Comparison of ENCODE assay signal across 28 mouse cellular contexts in genomic region chr11:69775716-69776115, GRCm38 (mm10). TPM values are rescaled to one million over a fixed set of nuclear protein-coding genes. Genes with fewer than 3 reads are reported as not detected.
A peak's percentile ranks its signal among the peaks of the same experiment; 100 is the strongest.
DNase-seq lines count a peak whose midpoint lies in the region; ATAC-seq and TF ChIP-seq lines count a peak whose summit lies in the region.
"Had no signal": no experiment of that assay in that cellular context is flagged by ENCODE, and none has a peak within 500 bp of the region (broad histone marks: within the 10 kb centered on the region; RNA-seq: fewer than 3 reads in every experiment).

No protein-coding gene starts in this region.

- no peak overlapping the region for H3K9ac ChIP-seq in hindbrain, postnatal 0 days (replicated peaks; ENCODE audit: low read length)
- H3K9ac ChIP-seq in hindbrain, embryonic 16.5 days (ENCODE audit: low read depth, low read length) = no peak overlapping the region
- H3K9ac ChIP-seq: embryonic facial prominence, embryonic 13.5 days; forebrain, embryonic 13.5 days; heart, embryonic 15.5 days; hindbrain, embryonic 13.5 days; liver, embryonic 13.5 days; neural tube, embryonic 12.5 days had no signal

- ATAC-seq in cerebellum, adult (ENCODE audit: insufficient number of reproducible peaks, low FRiP score, low TSS enrichment) = no peak
- peak; percentile 25; the same call in 1 of the 2 replicates for ATAC-seq in hindbrain, postnatal 0 days
- ATAC-seq in hindbrain, embryonic 16.5 days = no peak
- ATAC-seq: CD4-positive, CD25-positive, alpha-beta regulatory T cell, adult 4 months; forebrain, embryonic 13.5 days had no signal

- no peak overlapping the region for H3K4me2 ChIP-seq in hindbrain, postnatal 0 days (ENCODE audit: low read depth, low read length)
- no peak overlapping the region for H3K4me2 ChIP-seq in hindbrain, embryonic 16.5 days (ENCODE audit: low read length)
- H3K4me2 ChIP-seq: embryonic facial prominence, embryonic 13.5 days; forebrain, embryonic 13.5 days; heart, embryonic 15.5 days; hindbrain, embryonic 13.5 days; liver, embryonic 13.5 days; neural tube, embryonic 12.5 days had no signal

- no peak for TF ChIP-seq POLR2A in cerebellum, adult 2 months (IDR thresholded peaks at IDR 0.05; ENCODE audit: borderline replicate concordance, insufficient read depth, low read length)

- peaks cover 20% of the 10 kb centered on the region for H3K4me1 ChIP-seq in cerebellum, adult 2 months (ENCODE audit: control insufficient read depth, insufficient read depth, low read length)
- no peaks in the 10 kb centered on the region for H3K4me1 ChIP-seq in hindbrain, postnatal 0 days (ENCODE audit: insufficient read depth, low read length)
- H3K4me1 ChIP-seq in hindbrain, embryonic 16.5 days (ENCODE audit: control insufficient read depth, insufficient read depth, low read depth, low read length) = no peaks in the 10 kb centered on the region
- H3K4me1 ChIP-seq: liver, embryonic 13.5 days had no signal

- 28% methylated on average over 10 of the region's 10 CpGs for WGBS in cerebellum, adult 2 months
- 55% methylated on average over 10 of the region's 10 CpGs for WGBS in hindbrain, postnatal 0 days
- WGBS in hindbrain, embryonic 16.5 days = 54% methylated on average over 10 of the region's 10 CpGs

- no peak overlapping the region for H3K4me3 ChIP-seq in cerebellum, adult 2 months (replicated peaks; ENCODE audit: insufficient read depth, low read depth, low read length)
- no peak overlapping the region for H3K4me3 ChIP-seq in hindbrain, postnatal 0 days (ENCODE audit: low read length)
- no peak overlapping the region for H3K4me3 ChIP-seq in hindbrain, embryonic 16.5 days (ENCODE audit: low read length)
- H3K4me3 ChIP-seq: embryonic facial prominence, embryonic 13.5 days; forebrain, embryonic 13.5 days; heart, embryonic 15.5 days; hindbrain, embryonic 13.5 days; liver, embryonic 13.5 days; neural tube, embryonic 12.5 days had no signal

- H3K9me3 ChIP-seq in hindbrain, postnatal 0 days (ENCODE audit: low read length) = no peaks in the 10 kb centered on the region
- no peaks in the 10 kb centered on the region for H3K9me3 ChIP-seq in hindbrain, embryonic 16.5 days (ENCODE audit: control insufficient read depth, low read length)
- H3K9me3 ChIP-seq: embryonic facial prominence, embryonic 13.5 days; forebrain, embryonic 13.5 days; heart, embryonic 15.5 days; hindbrain, embryonic 13.5 days; liver, embryonic 13.5 days; megakaryocyte, embryonic 14.5 days; neural tube, embryonic 12.5 days had no signal

- peaks cover 11% of the 10 kb centered on the region for H3K36me3 ChIP-seq in hindbrain, postnatal 0 days (ENCODE audit: insufficient read depth, low read length)
- peaks cover 12% of the 10 kb centered on the region for H3K36me3 ChIP-seq in hindbrain, embryonic 16.5 days (ENCODE audit: control insufficient read depth, insufficient read depth, low read length)

- no peaks in the 10 kb centered on the region for H3K27me3 ChIP-seq in cerebellum, adult 2 months (ENCODE audit: control insufficient read depth, insufficient read depth, low read length)
- no peaks in the 10 kb centered on the region for H3K27me3 ChIP-seq in hindbrain, postnatal 0 days (ENCODE audit: insufficient read depth, low read length)
- H3K27me3 ChIP-seq in hindbrain, embryonic 16.5 days (replicated peaks; ENCODE audit: control insufficient read depth, insufficient read depth, low read length) = no peaks in the 10 kb centered on the region
- H3K27me3 ChIP-seq: heart, embryonic 15.5 days had no signal

- no peak for TF ChIP-seq CTCF in cerebellum, adult 2 months (IDR thresholded peaks at IDR 0.05; ENCODE audit: borderline replicate concordance, insufficient read depth, low read depth, low read length)
- no peak for TF ChIP-seq CTCF in hindbrain, postnatal 0 days (IDR thresholded peaks at IDR 0.05; ENCODE audit: low read depth)

- H3K27ac ChIP-seq in cerebellum, adult 2 months (ENCODE audit: insufficient read depth, low read length) = no peak overlapping the region
- no peak overlapping the region for H3K27ac ChIP-seq in hindbrain, postnatal 0 days
- H3K27ac ChIP-seq in hindbrain, embryonic 16.5 days (ENCODE audit: low read depth, low read length) = no peak overlapping the region
- H3K27ac ChIP-seq: embryonic facial prominence, embryonic 13.5 days; forebrain, embryonic 13.5 days; heart, embryonic 15.5 days; hindbrain, embryonic 13.5 days; liver, embryonic 13.5 days; neural tube, embryonic 12.5 days had no signal

- peak; percentile 50 to 55 for DNase-seq in cerebellum, adult 2 months
- no peak for DNase-seq in hindbrain, postnatal 0 days (ENCODE audit: low spot score)
- peak; percentile 29 for DNase-seq in retina, postnatal 1 day
- DNase-seq in retina, embryonic 14.5 days (ENCODE audit: low spot score) = no peak
- DNase-seq in urinary bladder, postnatal 10 days (ENCODE audit: low spot score) = no peak
- DNase-seq: adrenal gland, postnatal 10 days; gastrocnemius, postnatal 36 days; heart, postnatal 36 days; kidney, adult 2 months; kidney, postnatal 36 days; liver, embryonic 13.5 days; lung, adult 2 months; lung, postnatal 36 days; midbrain, embryonic 14.5 days had no signal

RNA-seq across cellular contexts. Expression of gene Zbtb4, which starts 10.0 kb away (rescaled TPM):
- 69.8 and 71.1 TPM in 2 replicates for polyA plus RNA-seq in cerebellum, adult 2 months (2012; rRNA removed)
- total RNA-seq in hindbrain, postnatal 0 days (2014; rRNA removed) = 39.2 and 39.9 TPM in 2 replicates
- 4.6 and 4.9 TPM in 2 replicates for polyA plus RNA-seq in hindbrain, postnatal 0 days (2015; fragmentation: Nextera tagmentation; extraction: Ambion mirVana)
- polyA plus RNA-seq in hindbrain, embryonic 16.5 days (2015; fragmentation: Nextera tagmentation; extraction: Ambion mirVana) = 5.8 and 6.2 TPM in 2 replicates

RNA-seq across cellular contexts. Expression of gene Slc35g3, which starts 13.9 kb away (rescaled TPM):
- not detected in 2 replicates for polyA plus RNA-seq in cerebellum, adult 2 months (2012; rRNA removed)
- total RNA-seq in hindbrain, postnatal 0 days (2014; rRNA removed) = 0.72 TPM in 1 of 2 replicates, not detected in the other
- 0.11 and 0.15 TPM in 2 replicates for polyA plus RNA-seq in hindbrain, postnatal 0 days (2015; fragmentation: Nextera tagmentation; extraction: Ambion mirVana)
- polyA plus RNA-seq in hindbrain, embryonic 16.5 days (2015; fragmentation: Nextera tagmentation; extraction: Ambion mirVana) = 0.41 and 0.87 TPM in 2 replicates
- total RNA-seq: adrenal gland, postnatal 10 days; gastrocnemius, adult 18-20 months; gastrocnemius, postnatal 36 days; heart, adult 8-10 months; heart, postnatal 36 days; left cerebral cortex, postnatal 14 days had no signal
- polyA plus RNA-seq: CD4-positive, CD25-positive, alpha-beta regulatory T cell, adult 4 months; embryonic facial prominence, embryonic 13.5 days; intestine, embryonic 14.5 days; liver, embryonic 13.5 days; neural tube, embryonic 12.5 days; thymus, postnatal 0 days had no signal

RNA-seq across cellular contexts. Expression of gene Polr2a, which starts 17.3 kb away (rescaled TPM):
- polyA plus RNA-seq in cerebellum, adult 2 months (2012; rRNA removed) = 35.3 and 42.3 TPM in 2 replicates
- 18.3 and 18.8 TPM in 2 replicates for total RNA-seq in hindbrain, postnatal 0 days (2014; rRNA removed)
- 9.1 and 10.5 TPM in 2 replicates for polyA plus RNA-seq in hindbrain, postnatal 0 days (2015; fragmentation: Nextera tagmentation; extraction: Ambion mirVana)
- polyA plus RNA-seq in hindbrain, embryonic 16.5 days (2015; fragmentation: Nextera tagmentation; extraction: Ambion mirVana) = 12.1 and 14.9 TPM in 2 replicates

RNA-seq across cellular contexts. Expression of gene Chrnb1, which starts 20.0 kb away (rescaled TPM):
- polyA plus RNA-seq in cerebellum, adult 2 months (2012; rRNA removed) = 1.6 and 2.9 TPM in 2 replicates
- total RNA-seq in hindbrain, postnatal 0 days (2014; rRNA removed) = 1.5 TPM in 1 of 2 replicates, not detected in the other
- 0.85 and 1.5 TPM in 2 replicates for polyA plus RNA-seq in hindbrain, postnatal 0 days (2015; fragmentation: Nextera tagmentation; extraction: Ambion mirVana)
- polyA plus RNA-seq in hindbrain, embryonic 16.5 days (2015; fragmentation: Nextera tagmentation; extraction: Ambion mirVana) = 1.4 and 2.9 TPM in 2 replicates

RNA-seq across cellular contexts. Expression of gene Fgf11, which starts 25.9 kb away (rescaled TPM):
- 47.0 and 49.4 TPM in 2 replicates for polyA plus RNA-seq in cerebellum, adult 2 months (2012; rRNA removed)
- 19.1 and 19.2 TPM in 2 replicates for total RNA-seq in hindbrain, postnatal 0 days (2014; rRNA removed)
- polyA plus RNA-seq in hindbrain, postnatal 0 days (2015; fragmentation: Nextera tagmentation; extraction: Ambion mirVana) = 3.8 and 4.4 TPM in 2 replicates
- polyA plus RNA-seq in hindbrain, embryonic 16.5 days (2015; fragmentation: Nextera tagmentation; extraction: Ambion mirVana) = 6.7 and 7.2 TPM in 2 replicates
- polyA plus RNA-seq: CD4-positive, CD25-positive, alpha-beta regulatory T cell, adult 4 months had no signal

Comparison
In these comparisons a context has a peak if more than half of its experiments do, and no peak if none do; other contexts are left out.
1. DNase-seq: peak in cerebellum, adult 2 months (2 of 2) and retina, postnatal 1 day (single experiment); none in hindbrain, postnatal 0 days (single experiment), retina, embryonic 14.5 days (single experiment) and urinary bladder, postnatal 10 days (single experiment).